Mouse (Mus musculus) erythroid progenitor cell, adult 5-6 weeks (primary cell): Measurements from ENCODE around the gene Phf7. TPM values are rescaled to one million over a fixed set of nuclear protein-coding genes. Genes with fewer than 3 reads are reported as not detected.

Experiments
- ATAC-seq: replicated peaks from 2 replicates; pipeline ENCODE4 v1.8.0; 2016; ENCODE audit warnings: moderate number of reproducible peaks, mild to moderate bottlenecking, moderate TSS enrichment, inconsistent platforms; ENCODE audit not compliant: poor library complexity, low FRiP score, severe bottlenecking
- total RNA-seq, 2 experiments: library from RNA; stranded (forward) in 1 of 2; stranded (reverse) in 1 of 2; fragments of 150-400 nt in 1 of 2; fragments of 186-747, 209-891 nt in 1 of 2; gene quantifications; 2 replicates each; pipeline versions ENCODE4 v1.2.3 to v1.2.4; 2015 to 2017; ENCODE audit warnings: low replicate concordance in 2 of 2

The Phf7 gene
- total RNA-seq, 2 experiments from 2014 or later: 2.1 to 3.1 TPM

GRCm38 (mm10) chr14:31233996-31234591 is 17.0 kb downstream of the Phf7 start:
- 0 out of 2 replicates have a peak, but pooled peaks have one; percentile 64 for ATAC-seq

- ATAC-seq: no peak
These were observed 17.8 kb downstream of the Phf7 start for GRCm38 (mm10) chr14:31233070-31233995.

- no peak for ATAC-seq
These were observed 18.6 kb downstream of the Phf7 start for GRCm38 (mm10) chr14:31232404-31233069.

GRCm38 (mm10) chr14:31230442-31230841 is 20.7 kb downstream of the Phf7 start:
- no peak for ATAC-seq

GRCm38 (mm10) chr14:31228234-31228633 is 22.9 kb downstream of the Phf7 start:
- no peak for ATAC-seq

- no peak for ATAC-seq
These were observed 24.1 kb downstream of the Phf7 start for GRCm38 (mm10) chr14:31226978-31227377.

GRCm38 (mm10) chr14:31217666-31218065 is 33.5 kb downstream of the Phf7 start, which contains the start of gene Sema3g:
Gene Sema3g (plus strand): TSS chr14:31217860.
- no peak for ATAC-seq

- no peak for ATAC-seq
These were observed 34.3 kb downstream of the Phf7 start, which contains the start of gene Nisch for GRCm38 (mm10) chr14:31216846-31217245. Gene Nisch (minus strand): TSS chr14:31216946.

- peak; percentile 70 for ATAC-seq
These were observed 35.7 kb downstream of the Phf7 start for GRCm38 (mm10) chr14:31215157-31216002.

- no peak for ATAC-seq
These were observed 36.4 kb downstream of the Phf7 start for GRCm38 (mm10) chr14:31214684-31215083.

GRCm38 (mm10) chr14:31213868-31214267 is 37.2 kb downstream of the Phf7 start:
- no peak for ATAC-seq

GRCm38 (mm10) chr14:31212499-31212898 is 38.6 kb downstream of the Phf7 start:
- ATAC-seq: no peak

- no peak for ATAC-seq
These were observed 39.3 kb downstream of the Phf7 start for GRCm38 (mm10) chr14:31211854-31212253.

- no peak for ATAC-seq
These were observed 42.0 kb downstream of the Phf7 start for GRCm38 (mm10) chr14:31209133-31209557.

- ATAC-seq: no peak
These were observed 43.0 kb downstream of the Phf7 start, which contains the start of gene Tnnc1 for GRCm38 (mm10) chr14:31208084-31208483. Gene Tnnc1 (plus strand): TSS chr14:31208312.

- ATAC-seq: peak; percentile 80
These were observed 43.9 kb downstream of the Phf7 start for GRCm38 (mm10) chr14:31207070-31207830.

- peak; percentile 83 for ATAC-seq
These were observed 44.6 kb downstream of the Phf7 start for GRCm38 (mm10) chr14:31206472-31206981.
